Mouse (Mus musculus): ENCODE data around the gene Slc9a9.

GRCm38 (mm10) chr9:95185840-95186239, 516.1 kb downstream of the Slc9a9 start:
- TF ChIP-seq CTCF (IDR thresholded peaks at IDR 0.05; ENCODE audit: insufficient read depth, low read length), result no peak
- TF ChIP-seq POLR2A (IDR thresholded peaks at IDR 0.05; ENCODE audit: borderline replicate concordance, extremely low read depth, low read depth, low read length), result no peak
